Mouse (Mus musculus) limb, embryonic 12.5 days (tissue): Measurements from ENCODE around the gene Tom1. TPM values are rescaled to one million over a fixed set of nuclear protein-coding genes. Genes with fewer than 3 reads are reported as not detected.
A peak's percentile ranks its signal among the peaks of the same experiment; 100 is the strongest.

Experiments used
- ATAC-seq: fragments of 200-750 bp; cut with Nextera tagmentation; 2 replicates; pipeline ENCODE4 v1.8.0; 2017; ENCODE audit warnings: low read depth, moderate TSS enrichment; ENCODE audit not compliant: insufficient number of reproducible peaks, insufficient read depth, low FRiP score, low TSS enrichment
- H3K27ac ChIP-seq: fragments of 300-500 bp; sonication (generic); 2 replicates; pipeline ENCODE4 v1.5.1; 2016; ENCODE audit warnings: mild to moderate bottlenecking, moderate library complexity
- H3K27me3 ChIP-seq: fragments of 300-500 bp; sonication (generic); 2 replicates; pipeline ENCODE4 v1.6.1; 2016; ENCODE audit warnings: mild to moderate bottlenecking, moderate library complexity
- H3K36me3 ChIP-seq: fragments of 300-500 bp; sonication (generic); 2 replicates; pipeline ENCODE4 v1.6.1; 2016; ENCODE audit warnings: mild to moderate bottlenecking, moderate library complexity
- H3K4me1 ChIP-seq: fragments of 300-500 bp; sonication (generic); replicated peaks from 2 replicates; pipeline ENCODE4 v1.6.1; 2016
- H3K4me2 ChIP-seq: fragments of 300-500 bp; sonication (generic); 2 replicates; pipeline ENCODE4 v1.6.1; 2016; ENCODE audit warnings: mild to moderate bottlenecking, moderate library complexity
- H3K4me3 ChIP-seq: fragments of 300-500 bp; sonication (generic); replicated peaks from 2 replicates; pipeline ENCODE4 v1.5.1; 2016; ENCODE audit warnings: mild to moderate bottlenecking
- H3K9ac ChIP-seq: fragments of 300-500 bp; sonication (generic); replicated peaks from 2 replicates; pipeline ENCODE4 v1.6.1; 2016; ENCODE audit warnings: mild to moderate bottlenecking, moderate library complexity
- H3K9me3 ChIP-seq: fragments of 300-500 bp; sonication (generic); 2 replicates; pipeline ENCODE4 v1.6.1; 2016; ENCODE audit warnings: mild to moderate bottlenecking, moderate library complexity
- WGBS: fragments of 180-500 bp; shearing (Covaris S2); methylation state at CpG from one replicate; pipeline ENCODE4 v1.1.7; 2016; 5-methylcytosine and 5-hydroxymethylcytosine counted together
- polyA plus RNA-seq: library from polyadenylated mRNA; unstranded; fragments of >200 nt; fragmentation: Nextera tagmentation; extraction: Ambion mirVana; gene quantifications from 2 replicates; pipeline ENCODE4 v1.2.1, GENCODE M21; 2016

Gene Tom1
- polyA plus RNA-seq, 1 experiment from 2014 or later: 29.1 TPM

DNA sequence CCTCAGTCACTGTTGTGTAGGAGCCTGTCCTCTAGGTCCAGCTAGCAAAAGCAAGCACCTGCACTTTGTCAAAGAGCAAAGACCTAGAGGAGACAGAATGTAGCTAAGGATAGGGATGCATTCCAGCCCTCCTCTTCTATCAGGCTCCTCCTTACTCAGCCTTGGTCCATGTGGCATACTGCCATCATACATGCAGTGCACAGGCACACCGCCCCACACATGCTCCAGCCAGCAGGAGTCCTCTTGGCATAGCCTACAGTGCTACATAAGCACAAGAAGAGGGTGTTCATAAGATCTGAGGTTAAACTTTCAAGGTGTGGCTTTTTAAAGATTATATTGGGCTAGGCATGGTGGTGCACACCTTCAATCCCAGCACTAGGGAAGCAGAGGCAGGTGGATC lies 41.4 kb downstream of the Tom1 start:
- no peak for ATAC-seq

DNA sequence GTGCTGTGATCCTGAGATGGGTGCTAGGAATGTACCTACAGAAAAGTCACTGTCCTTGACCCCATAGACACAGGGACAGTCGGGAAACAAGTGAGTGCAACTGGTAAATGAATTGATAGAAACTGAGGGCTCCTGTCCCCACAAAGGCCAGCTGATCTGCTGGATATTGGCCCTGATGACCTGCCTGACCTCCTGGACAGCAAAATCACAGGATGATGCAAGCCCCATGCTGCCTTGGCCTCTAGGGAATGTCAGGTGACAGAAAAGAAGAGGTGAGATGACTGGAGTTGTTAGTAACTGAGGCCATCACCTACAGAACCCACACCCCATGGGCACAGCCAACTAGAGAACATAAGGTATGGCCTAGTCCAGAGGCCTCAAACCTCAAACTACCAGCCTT lies 44.7 kb downstream of the Tom1 start:
- Histone ChIP-seq H3K4me2 (no peak overlapping the region), H3K9me3 (no peaks in the 10 kb centered on the region), H3K27ac (no peak overlapping the region), H3K27me3 (no peaks in the 10 kb centered on the region), H3K36me3 (no peaks in the 10 kb centered on the region), H3K4me1 (peaks cover under 1% of the 10 kb centered on the region; the same call in 1 of the 2 replicates), H3K4me3 (no peak overlapping the region), H3K9ac (no peak overlapping the region)
- 72% methylated on average over 1 of the region's 1 CpGs for WGBS
- ATAC-seq: no peak

More for the DNA sequence above, 41.4 kb downstream of the Tom1 start:
- Histone ChIP-seq H3K9me3 (no peaks in the 10 kb centered on the region), H3K4me3 (no peak overlapping the region), H3K27me3 (no peaks in the 10 kb centered on the region), H3K36me3 (no peaks in the 10 kb centered on the region), H3K27ac (no peak overlapping the region), H3K4me1 (no peaks in the 10 kb centered on the region), H3K4me2 (no peak overlapping the region), H3K9ac (no peak overlapping the region)
- 88% methylated on average over 1 of the region's 1 CpGs for WGBS

DNA sequence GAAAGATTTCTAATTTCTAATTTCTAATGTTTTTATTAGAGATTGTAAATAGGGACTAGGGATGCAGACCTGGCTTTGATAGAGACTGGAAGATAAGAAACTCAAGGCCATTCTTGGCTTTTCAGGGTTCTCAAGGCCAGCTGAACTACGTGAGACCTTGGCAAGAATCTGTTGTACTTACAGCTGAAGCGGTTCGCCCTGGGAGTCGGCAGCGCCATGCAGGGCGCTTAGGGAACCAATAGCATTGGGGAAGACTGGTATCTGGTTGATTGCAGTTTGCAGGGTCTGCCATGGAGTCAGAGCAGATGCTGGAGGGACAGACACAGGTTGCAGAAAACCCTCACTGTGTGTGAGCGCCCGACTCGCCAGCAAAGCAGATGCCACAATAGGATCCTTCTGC lies 45.3 kb downstream of the Tom1 start:
- Histone ChIP-seq H3K4me3 (no peak overlapping the region), H3K4me2 (no peak overlapping the region), H3K9ac (no peak overlapping the region), H3K36me3 (no peaks in the 10 kb centered on the region), H3K4me1 (peaks cover 6% of the 10 kb centered on the region; the same call in 1 of the 2 replicates), H3K9me3 (no peaks in the 10 kb centered on the region), H3K27ac (no peak overlapping the region), H3K27me3 (no peaks in the 10 kb centered on the region)
- 95% methylated on average over 9 of the region's 9 CpGs for WGBS
- no peak for ATAC-seq

DNA sequence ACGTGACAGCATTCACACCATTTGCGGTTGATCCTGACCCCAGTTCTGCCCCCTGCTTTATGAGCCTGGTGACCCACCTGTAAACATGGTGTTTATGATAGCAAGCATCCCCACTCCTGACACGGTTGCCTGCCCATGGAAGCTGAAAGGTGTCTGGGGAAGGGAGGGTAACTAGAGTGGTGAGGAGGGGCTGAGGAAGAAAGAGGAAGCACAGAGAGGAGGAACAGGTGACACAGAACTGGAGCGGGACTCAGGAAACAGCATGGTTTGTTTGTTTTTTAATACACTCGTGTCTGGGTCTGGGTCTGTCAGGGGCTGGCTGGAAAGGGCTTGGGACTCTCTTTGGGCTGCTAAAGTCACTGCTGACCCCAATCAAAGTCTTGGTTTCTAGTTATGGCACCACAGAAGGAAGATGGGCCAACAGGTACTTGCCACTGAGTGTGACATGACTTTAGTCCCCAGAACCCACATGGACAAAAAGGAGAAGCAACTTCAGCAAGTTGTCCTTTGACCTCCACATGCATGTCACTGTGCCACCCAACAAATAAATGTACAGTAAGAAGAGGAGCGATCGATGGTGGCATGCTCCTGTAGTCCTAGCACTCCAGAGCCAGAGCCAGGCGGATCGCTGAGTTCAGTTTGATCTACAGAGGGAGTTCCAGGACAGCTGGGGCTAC lies 48.0 kb downstream of the Tom1 start:
- Histone ChIP-seq H3K4me1 (peaks cover 6% of the 10 kb centered on the region; the same call in 1 of the 2 replicates), H3K36me3 (no peaks in the 10 kb centered on the region), H3K4me2 (no peak overlapping the region), H3K9ac (no peak overlapping the region), H3K9me3 (no peaks in the 10 kb centered on the region), H3K27ac (no peak overlapping the region), H3K4me3 (no peak overlapping the region), H3K27me3 (no peaks in the 10 kb centered on the region)
- ATAC-seq: no peak
- WGBS: 69% methylated on average over 9 of the region's 9 CpGs

DNA sequence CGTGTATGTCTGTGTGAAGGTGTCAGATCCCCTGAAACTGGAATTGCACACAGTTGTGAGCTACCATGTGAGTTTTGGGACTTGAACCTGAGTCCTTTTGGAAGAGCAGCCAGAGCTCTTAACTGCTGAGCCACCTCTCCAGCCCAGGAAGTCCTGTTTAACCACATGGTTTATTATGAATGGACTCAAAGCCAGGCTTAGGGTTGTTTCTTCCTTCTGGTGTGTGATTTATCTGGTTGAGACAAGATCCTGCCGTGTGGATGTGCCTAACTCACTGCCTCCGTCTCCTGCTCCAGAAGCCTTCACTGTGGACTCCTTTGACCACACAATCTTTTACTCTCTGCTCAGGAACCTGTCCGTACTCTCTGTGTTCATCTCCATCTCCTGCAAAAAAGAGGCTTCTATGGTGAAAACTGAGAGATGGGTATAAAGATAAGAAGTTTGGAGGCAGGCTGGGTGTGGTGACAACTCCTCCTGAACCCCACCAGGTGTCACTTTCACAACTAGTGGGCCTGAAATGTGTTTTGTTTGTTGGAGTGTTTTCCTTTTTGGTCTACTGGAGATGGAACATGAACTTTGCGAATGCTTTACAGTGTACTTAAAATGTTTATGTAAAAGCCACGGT lies 48.8 kb downstream of the Tom1 start:
- Histone ChIP-seq H3K4me3 (no peak overlapping the region), H3K9ac (no peak overlapping the region), H3K9me3 (no peaks in the 10 kb centered on the region), H3K36me3 (no peaks in the 10 kb centered on the region), H3K4me1 (peaks cover 6% of the 10 kb centered on the region; the same call in 1 of the 2 replicates), H3K27me3 (no peaks in the 10 kb centered on the region), H3K27ac (no peak overlapping the region), H3K4me2 (no peak overlapping the region)
- 80% methylated on average over 6 of the region's 6 CpGs for WGBS
- no peak for ATAC-seq

DNA sequence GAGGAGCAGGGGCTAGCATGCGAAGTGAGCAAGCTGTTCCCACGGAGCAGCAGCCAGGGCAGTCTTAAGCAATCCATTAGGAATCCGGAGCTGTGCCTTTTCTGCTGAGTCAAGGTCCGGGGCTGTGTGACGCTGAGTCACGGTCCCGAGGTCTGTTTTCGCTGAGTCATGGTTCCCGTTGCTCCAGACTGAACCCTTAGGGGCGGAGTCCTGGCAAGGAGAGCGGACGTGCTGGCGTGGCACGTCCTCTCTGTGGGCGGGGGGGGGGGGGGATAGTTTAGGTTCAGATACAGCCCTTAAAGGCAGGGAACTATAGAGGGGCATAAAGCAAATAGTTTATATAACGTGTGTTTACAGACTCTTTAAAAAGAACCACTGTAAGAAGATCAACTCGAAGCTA lies 50.3 kb downstream of the Tom1 start:
- Histone ChIP-seq H3K27ac (no peak overlapping the region), H3K9ac (no peak overlapping the region; the same call in 1 of the 2 replicates), H3K9me3 (no peaks in the 10 kb centered on the region), H3K27me3 (no peaks in the 10 kb centered on the region), H3K36me3 (no peaks in the 10 kb centered on the region), H3K4me1 (peaks cover 6% of the 10 kb centered on the region; the same call in 1 of the 2 replicates), H3K4me3 (peak overlapping the region; percentile 30), H3K4me2 (peak overlapping the region; percentile 55)
- 5% methylated on average over 17 of the region's 17 CpGs for WGBS
- ATAC-seq: peak; percentile 93

DNA sequence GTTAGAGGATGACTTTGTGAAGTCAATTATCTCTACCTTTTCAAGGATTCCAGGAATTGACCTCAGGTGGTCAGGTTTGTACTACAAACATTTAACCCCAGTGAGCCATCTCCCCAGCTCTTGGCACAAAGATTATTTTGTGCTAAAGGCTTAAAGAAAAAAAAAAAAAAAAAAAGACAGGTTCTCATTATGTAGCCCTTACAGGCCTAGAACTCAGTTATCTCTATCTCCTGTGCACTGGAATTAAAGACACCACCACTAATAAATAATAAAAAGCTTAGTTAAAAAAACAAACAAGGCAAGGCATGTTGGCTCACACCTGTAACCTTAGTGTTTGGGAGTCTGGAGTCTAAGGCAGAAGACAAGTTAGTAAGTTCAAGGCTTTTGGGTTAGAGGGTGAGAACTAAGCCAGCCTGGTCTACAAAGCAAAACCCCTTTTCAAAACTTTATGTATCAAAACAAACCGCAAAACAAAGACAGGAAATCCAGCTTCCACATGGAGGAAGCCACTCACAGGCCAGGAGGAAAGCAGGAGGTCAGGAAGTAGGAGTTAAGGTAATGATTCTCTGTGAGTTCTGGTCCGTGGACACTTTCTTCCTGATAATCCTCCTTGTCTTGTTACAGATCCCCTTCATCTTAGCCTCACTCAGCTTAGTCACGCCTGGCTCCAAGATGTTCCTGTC lies 51.0 kb downstream of the Tom1 start:
- peaks cover 12% of the 10 kb centered on the region; the same call in 1 of the 2 replicates for H3K4me1 ChIP-seq
- H3K9ac ChIP-seq: no peak overlapping the region
- peak overlapping the region; percentile 55 for H3K4me2 ChIP-seq
- no peaks in the 10 kb centered on the region for H3K36me3 ChIP-seq
- no peaks in the 10 kb centered on the region for H3K27me3 ChIP-seq
- 65% methylated on average over 3 of the region's 3 CpGs for WGBS
- H3K9me3 ChIP-seq: no peaks in the 10 kb centered on the region
- H3K4me3 ChIP-seq: no peak overlapping the region
- ATAC-seq: no peak
- no peak overlapping the region for H3K27ac ChIP-seq

DNA sequence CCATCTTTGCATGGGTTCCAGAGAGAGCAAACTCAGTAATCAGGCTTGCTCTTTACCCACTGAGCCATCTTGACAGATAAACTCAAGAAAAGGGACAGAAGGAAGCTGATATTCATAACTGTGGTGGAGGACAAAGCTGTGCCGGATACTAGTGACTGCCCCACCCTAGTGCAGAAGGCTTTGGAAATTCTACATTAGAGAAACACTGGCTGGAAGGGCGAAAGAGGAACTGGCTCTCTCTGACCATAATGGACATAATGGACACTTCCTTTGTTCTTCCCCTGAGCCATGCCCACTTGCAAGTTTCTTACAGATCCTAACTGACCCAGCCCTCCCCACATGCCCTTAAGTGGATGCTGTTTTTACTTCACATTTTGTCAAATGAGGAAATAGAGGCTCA lies 52.5 kb downstream of the Tom1 start:
- no peak for ATAC-seq
- 86% methylated on average over 2 of the region's 2 CpGs for WGBS

DNA sequence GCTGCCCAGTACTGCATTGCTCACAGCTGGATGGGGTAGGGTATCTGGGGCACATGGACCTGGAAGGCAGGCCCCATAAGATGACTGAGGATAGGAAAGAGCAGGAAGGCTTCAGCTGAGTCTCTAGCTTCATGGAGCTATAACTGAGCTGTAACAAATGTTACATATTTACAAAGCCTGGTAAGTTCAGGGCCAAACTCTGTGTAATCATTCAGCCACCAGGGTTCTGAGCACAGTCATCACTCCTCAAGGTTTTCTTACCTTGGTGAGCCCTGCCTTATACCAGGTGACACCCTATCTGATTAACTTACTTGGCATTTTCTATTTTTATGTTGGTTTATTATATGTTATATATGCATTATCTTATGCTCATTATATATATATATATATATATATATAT lies 53.6 kb downstream of the Tom1 start:
- ATAC-seq: no peak

More for the DNA sequence above, 52.5 kb downstream of the Tom1 start:
- Histone ChIP-seq H3K27me3 (no peaks in the 10 kb centered on the region), H3K36me3 (no peaks in the 10 kb centered on the region), H3K4me1 (peaks cover 13% of the 10 kb centered on the region; the same call in 1 of the 2 replicates), H3K9me3 (no peaks in the 10 kb centered on the region), H3K9ac (no peak overlapping the region), H3K4me3 (no peak overlapping the region), H3K4me2 (no peak overlapping the region), H3K27ac (no peak overlapping the region)

DNA sequence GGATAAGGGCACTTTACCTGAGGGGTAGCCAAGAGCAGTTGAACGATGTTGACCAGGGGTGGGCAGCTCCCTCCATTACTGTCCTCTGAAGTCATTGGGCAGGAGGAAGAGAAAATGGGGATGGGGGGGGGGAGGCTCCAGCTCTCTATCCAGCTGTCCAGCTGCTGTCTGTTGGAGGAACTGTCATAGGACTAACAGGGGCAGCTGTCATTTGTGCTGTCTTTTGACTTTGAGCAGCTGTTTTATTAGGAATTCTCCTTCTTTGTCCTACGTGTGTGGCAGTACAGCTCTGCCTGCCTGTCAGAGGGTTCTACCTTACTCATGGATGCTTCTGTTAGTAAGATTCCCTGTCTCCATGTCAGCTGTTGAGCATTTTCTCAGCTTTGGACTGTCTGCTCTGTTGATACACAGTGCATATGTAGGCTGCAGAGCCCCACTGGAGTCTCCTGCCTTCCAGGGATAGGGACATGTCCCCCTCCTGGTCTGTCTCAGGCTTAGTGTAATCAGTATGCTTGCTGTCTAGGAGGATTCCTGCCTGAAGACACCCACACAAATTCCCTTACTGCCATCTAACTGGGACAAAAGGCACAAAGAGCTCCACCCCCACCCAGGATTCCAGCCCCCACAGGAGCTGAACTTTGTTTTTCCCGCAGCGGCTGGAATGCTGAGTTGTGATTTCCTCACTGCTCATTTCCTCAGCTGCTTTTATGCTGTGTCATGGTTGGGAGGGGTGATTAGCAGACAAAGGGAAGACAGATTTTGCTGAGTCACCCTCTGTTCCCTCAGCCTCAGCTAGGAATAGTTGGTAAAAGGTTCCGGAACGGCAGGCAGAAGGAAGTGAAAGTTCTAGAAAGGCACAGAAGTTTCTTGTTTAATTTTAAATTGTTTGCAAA lies 55.7 kb downstream of the Tom1 start:
- Histone ChIP-seq H3K36me3 (no peaks in the 10 kb centered on the region), H3K27ac (peak overlapping the region; percentile 60), H3K9me3 (no peaks in the 10 kb centered on the region), H3K9ac (peak overlapping the region; percentile 37; the same call in 1 of the 2 replicates), H3K27me3 (no peaks in the 10 kb centered on the region), H3K4me3 (no peak overlapping the region), H3K4me2 (peak overlapping the region; percentile 30), H3K4me1 (0 out of 2 replicates have a peak, but pooled peaks cover 7% of the 10 kb centered on the region)
- ATAC-seq: no peak; the same call in 1 of the 2 replicates
- WGBS: 30% methylated on average over 6 of the region's 6 CpGs

More for the DNA sequence above, 53.6 kb downstream of the Tom1 start:
- Histone ChIP-seq H3K4me3 (no peak overlapping the region), H3K4me2 (no peak overlapping the region), H3K36me3 (no peaks in the 10 kb centered on the region), H3K9ac (no peak overlapping the region), H3K4me1 (peaks cover 13% of the 10 kb centered on the region; the same call in 1 of the 2 replicates), H3K27ac (no peak overlapping the region), H3K9me3 (no peaks in the 10 kb centered on the region), H3K27me3 (no peaks in the 10 kb centered on the region)
